Mouse (Mus musculus) megakaryocyte-erythroid progenitor cell, adult 5 weeks (primary cell): ENCODE results near the gene Rec114. TPM values are rescaled to one million over a fixed set of nuclear protein-coding genes. Genes with fewer than 3 reads are reported as not detected.

Experiments used
- polyA plus RNA-seq: library from polyadenylated mRNA; stranded (reverse); fragments of >175 nt; gene quantifications from 2 replicates; pipeline ENCODE4 v1.2.3, GENCODE M21; 2012

Rec114 gene
- polyA plus RNA-seq = 0.86 TPM in 1 of 2 replicates, not detected in the other

GRCm38 (mm10) chr9:58743702-58744248 is at the start of gene Rec114:
Rec114 (minus strand) TSS chr9:58743964.

Other genes starting within 250 kb of the Rec114 start
- gene Cd276, start 188.5 kb downstream of the Rec114 start, polyA plus RNA-seq = 0.02 and 0.11 TPM in 2 replicates
- gene Nptn, start 161.7 kb downstream of the Rec114 start, polyA plus RNA-seq = 141 and 160 TPM in 2 replicates
- gene Hcn4, start 79.4 kb upstream of the Rec114 start, polyA plus RNA-seq = not detected in 2 replicates